Mouse (Mus musculus): ENCODE results near the gene Ddrgk1. TPM values are rescaled to one million over a fixed set of nuclear protein-coding genes. Genes with fewer than 3 reads are reported as not detected.

The Ddrgk1 gene
- total and polyA plus RNA-seq, 2 experiments from 2014 or later = 40.1 to 77.4 TPM

- no peaks in the 10 kb centered on the region for H3K36me3 ChIP-seq (ENCODE audit: insufficient read depth)
- H3K27me3 ChIP-seq (ENCODE audit: insufficient read depth, low read length) = peaks cover 12% of the 10 kb centered on the region; the same call in 1 of the 2 replicates
- H3K4me3 ChIP-seq (ENCODE audit: low read depth, low read length) = peak within 1 kb of the TSS; percentile 46
- peak; percentile 58 for ATAC-seq
- TF ChIP-seq CTCF (IDR thresholded peaks at IDR 0.05; ENCODE audit: low read depth) = no peak
- H3K9me3 ChIP-seq (ENCODE audit: low read length) = no peaks in the 10 kb centered on the region
- peak; percentile 24 for DNase-seq
- peaks cover 8% of the 10 kb centered on the region; the same call in 1 of the 2 replicates for H3K4me1 ChIP-seq (ENCODE audit: insufficient read depth)
- no peak within 1 kb of the TSS for H3K27ac ChIP-seq (ENCODE audit: low read depth, low read length)
- peak within 1 kb of the TSS; percentile 100 for H3K4me2 ChIP-seq (ENCODE audit: low read depth)
- H3K9ac ChIP-seq = peak within 1 kb of the TSS; percentile 53
- WGBS = 2% methylated on average over 61 of the region's 65 CpGs
Measured at GRCm38 (mm10) chr2:130697153-130697810, 32.8 kb upstream of the Ddrgk1 start, which contains the start of gene Slc4a11. Gene Slc4a11, minus strand, starts transcription at chr2:130697519.

- H3K9me3 ChIP-seq (ENCODE audit: low read length) = no peaks in the 10 kb centered on the region
- no peak for TF ChIP-seq CTCF (IDR thresholded peaks at IDR 0.05; ENCODE audit: low read depth)
- H3K4me1 ChIP-seq (ENCODE audit: insufficient read depth) = peaks cover 8% of the 10 kb centered on the region; the same call in 1 of the 2 replicates
- H3K9ac ChIP-seq = peak overlapping the region; percentile 53
- no peak overlapping the region for H3K27ac ChIP-seq (ENCODE audit: low read depth, low read length)
- ATAC-seq (peak; percentile 25), DNase-seq (no peak)
- no peaks in the 10 kb centered on the region for H3K36me3 ChIP-seq (ENCODE audit: insufficient read depth)
- peaks cover 12% of the 10 kb centered on the region; the same call in 1 of the 2 replicates for H3K27me3 ChIP-seq (ENCODE audit: insufficient read depth, low read length)
- 2% methylated on average over 31 of the region's 31 CpGs for WGBS
- H3K4me2 ChIP-seq (ENCODE audit: low read depth) = peak overlapping the region; percentile 100
- peak overlapping the region; percentile 46 for H3K4me3 ChIP-seq (ENCODE audit: low read depth, low read length)
Measured at GRCm38 (mm10) chr2:130696700-130697152, 32.3 kb upstream of the Ddrgk1 start.

DNA sequence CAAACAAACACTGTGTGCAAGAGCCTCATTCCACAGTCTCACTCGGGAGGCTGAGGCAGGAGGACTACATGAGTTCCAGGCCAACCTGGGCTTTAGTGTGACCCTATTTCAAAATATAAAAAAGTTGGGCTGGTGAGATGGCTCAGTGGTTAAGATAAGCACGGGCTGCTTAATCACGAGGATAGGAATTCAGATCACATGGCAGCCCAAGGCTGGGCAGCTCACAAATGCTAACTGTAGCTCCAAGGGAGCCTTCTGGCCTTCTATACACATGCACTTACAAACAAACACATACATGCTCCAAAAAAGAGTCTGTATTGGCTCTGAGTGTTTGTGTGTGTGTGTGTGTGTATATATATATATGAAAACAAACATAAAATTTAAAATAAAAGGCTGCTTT is 29.1 kb upstream of the Ddrgk1 start:
- WGBS = 52% methylated on average over 3 of the region's 3 CpGs
- peaks cover 8% of the 10 kb centered on the region; the same call in 1 of the 2 replicates for H3K4me1 ChIP-seq (ENCODE audit: insufficient read depth)
- H3K4me3 ChIP-seq (ENCODE audit: low read depth, low read length) = no peak overlapping the region
- DNase-seq = no peak
- H3K27me3 ChIP-seq (ENCODE audit: insufficient read depth, low read length) = peaks cover 12% of the 10 kb centered on the region; the same call in 1 of the 2 replicates
- no peak for TF ChIP-seq CTCF (IDR thresholded peaks at IDR 0.05; ENCODE audit: low read depth)
- no peak overlapping the region for H3K27ac ChIP-seq (ENCODE audit: low read depth, low read length)
- no peak overlapping the region for H3K9ac ChIP-seq
- ATAC-seq = no peak
- no peaks in the 10 kb centered on the region for H3K9me3 ChIP-seq (ENCODE audit: low read length)
- H3K4me2 ChIP-seq (ENCODE audit: low read depth) = no peak overlapping the region
- no peaks in the 10 kb centered on the region for H3K36me3 ChIP-seq (ENCODE audit: insufficient read depth)

GRCm38 (mm10) chr2:130689011-130689410 is 24.6 kb upstream of the Ddrgk1 start:
- H3K9me3 ChIP-seq (ENCODE audit: low read length) = no peaks in the 10 kb centered on the region
- 88% methylated on average over 2 of the region's 2 CpGs for WGBS
- no peak for ATAC-seq

DNA sequence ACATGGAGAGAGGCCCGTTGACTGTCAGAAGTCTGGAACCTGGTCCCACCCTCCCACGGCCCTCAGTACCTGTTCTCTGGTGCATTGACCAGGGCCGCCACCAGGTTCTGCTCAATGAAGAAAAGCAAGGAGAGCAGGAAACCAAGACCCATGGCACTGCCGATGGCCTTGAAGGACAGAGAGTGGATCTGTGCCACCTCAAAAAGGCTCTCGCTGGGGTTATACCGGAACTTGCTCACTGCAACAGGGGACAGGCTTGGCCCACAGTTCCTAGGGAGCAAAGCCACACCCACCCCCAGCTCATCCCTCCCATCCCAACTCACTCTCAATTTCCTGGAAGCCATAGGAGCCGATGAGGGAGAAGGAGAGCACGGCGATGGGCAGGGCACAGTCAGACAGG is 21.0 kb upstream of the Ddrgk1 start:
- Histone ChIP-seq H3K9me3 (ENCODE audit: low read length) (no peaks in the 10 kb centered on the region), H3K27ac (ENCODE audit: low read depth, low read length) (no peak overlapping the region), H3K36me3 (ENCODE audit: insufficient read depth) (peaks cover 37% of the 10 kb centered on the region), H3K9ac (no peak overlapping the region), H3K27me3 (ENCODE audit: insufficient read depth, low read length) (no peaks in the 10 kb centered on the region), H3K4me1 (ENCODE audit: insufficient read depth) (no peaks in the 10 kb centered on the region), H3K4me2 (ENCODE audit: low read depth) (no peak overlapping the region), H3K4me3 (ENCODE audit: low read depth, low read length) (no peak overlapping the region)
- no peak for ATAC-seq
- TF ChIP-seq CTCF (IDR thresholded peaks at IDR 0.05; ENCODE audit: low read depth) = no peak
- DNase-seq = no peak
- WGBS = 87% methylated on average over 9 of the region's 9 CpGs

More at GRCm38 (mm10) chr2:130689011-130689410, 24.6 kb upstream of the Ddrgk1 start:
- no peak overlapping the region for H3K4me2 ChIP-seq (ENCODE audit: low read depth)
- H3K9ac ChIP-seq = no peak overlapping the region
- H3K4me1 ChIP-seq (ENCODE audit: insufficient read depth) = no peaks in the 10 kb centered on the region
- no peak for DNase-seq
- H3K27me3 ChIP-seq (ENCODE audit: insufficient read depth, low read length) = no peaks in the 10 kb centered on the region
- H3K4me3 ChIP-seq (ENCODE audit: low read depth, low read length) = no peak overlapping the region
- TF ChIP-seq CTCF (IDR thresholded peaks at IDR 0.05; ENCODE audit: low read depth) = no peak
- H3K36me3 ChIP-seq (ENCODE audit: insufficient read depth) = peaks cover 8% of the 10 kb centered on the region; the same call in 1 of the 2 replicates
- no peak overlapping the region for H3K27ac ChIP-seq (ENCODE audit: low read depth, low read length)

DNA sequence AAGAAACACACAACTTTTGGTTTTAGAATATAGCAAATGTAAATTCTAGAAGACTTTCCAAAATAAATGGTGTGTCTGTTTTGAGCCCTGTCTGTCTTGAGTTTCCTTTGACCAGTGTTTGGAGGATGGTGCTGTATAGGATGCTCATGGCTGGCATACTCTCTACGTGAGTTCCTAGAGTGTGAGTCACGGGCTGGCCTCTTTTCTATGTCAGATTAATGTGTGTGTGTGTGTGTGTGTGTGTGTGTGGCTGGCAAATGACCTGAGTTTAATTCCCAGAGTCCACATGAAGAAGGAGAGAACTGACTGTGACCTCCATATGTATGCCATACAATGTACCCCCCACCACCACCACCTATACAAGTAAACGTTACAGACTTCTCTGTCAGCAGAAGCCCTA is 17.1 kb upstream of the Ddrgk1 start:
- 83% methylated on average over 3 of the region's 3 CpGs for WGBS
- H3K27me3 ChIP-seq (ENCODE audit: insufficient read depth, low read length) = no peaks in the 10 kb centered on the region
- H3K36me3 ChIP-seq (ENCODE audit: insufficient read depth) = peaks cover 76% of the 10 kb centered on the region
- no peaks in the 10 kb centered on the region for H3K9me3 ChIP-seq (ENCODE audit: low read length)
- no peak overlapping the region for H3K27ac ChIP-seq (ENCODE audit: low read depth, low read length)
- DNase-seq = no peak
- no peak overlapping the region for H3K4me2 ChIP-seq (ENCODE audit: low read depth)
- H3K4me1 ChIP-seq (ENCODE audit: insufficient read depth) = no peaks in the 10 kb centered on the region
- ATAC-seq = no peak
- H3K4me3 ChIP-seq (ENCODE audit: low read depth, low read length) = no peak overlapping the region
- no peak for TF ChIP-seq CTCF (IDR thresholded peaks at IDR 0.05; ENCODE audit: low read depth)
- H3K9ac ChIP-seq = no peak overlapping the region

GRCm38 (mm10) chr2:130679899-130680298 is 15.4 kb upstream of the Ddrgk1 start:
- Histone ChIP-seq H3K4me1 (ENCODE audit: insufficient read depth) (no peaks in the 10 kb centered on the region), H3K27me3 (ENCODE audit: insufficient read depth, low read length) (no peaks in the 10 kb centered on the region), H3K9me3 (ENCODE audit: low read length) (no peaks in the 10 kb centered on the region), H3K36me3 (ENCODE audit: insufficient read depth) (peaks cover 91% of the 10 kb centered on the region), H3K4me3 (ENCODE audit: low read depth, low read length) (no peak overlapping the region), H3K4me2 (ENCODE audit: low read depth) (no peak overlapping the region), H3K27ac (ENCODE audit: low read depth, low read length) (no peak overlapping the region), H3K9ac (no peak overlapping the region)
- no peak for DNase-seq
- 96% methylated on average over 6 of the region's 6 CpGs for WGBS
- no peak for TF ChIP-seq CTCF (IDR thresholded peaks at IDR 0.05; ENCODE audit: low read depth)
- no peak for ATAC-seq

Measured in forebrain, postnatal 0 days (tissue).